Mouse (Mus musculus): ENCODE measurements around the gene Ajm1.

DNA sequence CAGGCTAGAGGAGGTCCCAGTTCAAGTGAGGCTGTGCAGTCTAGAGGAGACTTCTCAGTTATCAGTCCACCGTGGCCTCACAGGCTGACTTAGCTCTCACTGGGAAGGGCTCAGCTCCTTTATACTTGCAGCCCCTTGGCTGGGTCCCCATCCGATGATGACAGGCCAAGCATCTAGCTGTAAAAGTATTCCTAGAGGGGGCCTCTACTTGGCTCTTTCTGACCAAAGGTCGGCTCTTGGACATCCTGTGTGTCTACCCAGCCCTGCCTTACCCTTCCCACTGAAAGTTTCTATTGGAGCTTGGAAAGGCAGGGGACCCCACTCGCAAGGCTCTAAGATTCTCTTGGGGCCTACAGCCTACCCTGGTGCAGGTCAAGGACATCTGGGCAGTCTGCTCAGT is 10.3 kb downstream of the Ajm1 start:
- no peak for TF ChIP-seq CTCF (IDR thresholded peaks at IDR 0.05; ENCODE audit: low read depth, low read length)
- TF ChIP-seq TAL1 (conservative IDR thresholded peaks at IDR 0.05; ENCODE audit: low read depth, low read length) = no peak
- TF ChIP-seq POLR2AphosphoS5 (IDR thresholded peaks at IDR 0.05; ENCODE audit: insufficient replicate concordance, low read depth, low read length) = no peak

Measured in G1E (cell line).